Mouse (Mus musculus) bone marrow, adult 2 months (tissue): ENCODE measurements around the gene Tgtp2.

Experiments
- CTCF ChIP-seq: fragments of 200-500 bp; IDR thresholded peaks from 2 replicates; pipeline ENCODE4 v1.5.1; 2011; ENCODE audit warnings: low read length, control low read depth; ENCODE audit not compliant: control insufficient read depth, insufficient read depth
- POLR2A ChIP-seq: fragments of 200-500 bp; IDR thresholded peaks from 2 replicates; pipeline ENCODE4 v1.6.1; 2011; ENCODE audit warnings: low read depth, mild to moderate bottlenecking, control low read depth, low read length, borderline replicate concordance; ENCODE audit not compliant: control insufficient read depth

DNA sequence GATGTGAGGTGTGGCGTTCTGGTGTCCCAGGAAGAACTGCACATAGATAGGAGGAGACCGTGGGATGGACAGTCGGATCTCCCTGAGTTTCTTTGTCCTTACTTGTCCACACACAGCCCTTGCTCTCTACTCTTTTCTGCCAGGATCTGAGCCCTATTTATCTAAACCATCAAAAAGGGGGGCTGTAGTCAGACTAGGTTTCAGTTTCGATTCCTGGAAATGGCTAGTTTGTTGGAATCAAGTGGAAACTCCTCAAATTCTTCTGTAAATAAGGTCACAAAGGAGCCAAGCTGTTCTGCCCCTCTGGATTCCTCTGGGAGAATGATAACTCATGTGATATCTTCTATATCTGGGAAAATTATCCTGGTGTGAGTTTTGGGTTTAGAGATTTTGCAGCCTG is 17.4 kb upstream of the Tgtp2 start:
- TF ChIP-seq CTCF (no peak), POLR2A (no peak)
